Mouse (Mus musculus) midbrain, postnatal 0 days (tissue): ENCODE measurements around the gene Robo3. TPM values are rescaled to one million over a fixed set of nuclear protein-coding genes. Genes with fewer than 3 reads are reported as not detected.

Source experiments
- ATAC-seq: fragments of 200-750 bp; cut with Nextera tagmentation; 2 replicates; pipeline ENCODE4 v1.8.0; 2017; ENCODE audit warnings: moderate number of reproducible peaks, mild to moderate bottlenecking, moderate TSS enrichment, moderate library complexity; ENCODE audit not compliant: low FRiP score
- DNase-seq: peaks from one replicate; pipeline ENCODE4 v3.0.0-alpha.2; 2015; ENCODE audit warnings: low spot score
- H3K27ac ChIP-seq: fragments of 300-500 bp; sonication (generic); 2 replicates; pipeline ENCODE4 v1.5.1; 2014; ENCODE audit warnings: low read depth, mild to moderate bottlenecking, low read length, mixed read lengths
- H3K27me3 ChIP-seq: fragments of 300-500 bp; sonication (generic); 2 replicates; pipeline ENCODE4 v1.6.1; 2014; ENCODE audit warnings: low read length, control low read depth, mixed read lengths; ENCODE audit not compliant: insufficient read depth
- H3K36me3 ChIP-seq: fragments of 300-500 bp; sonication (generic); 2 replicates; pipeline ENCODE4 v1.6.1; 2014; ENCODE audit warnings: low read length, control low read depth, mixed read lengths; ENCODE audit not compliant: insufficient read depth
- H3K4me1 ChIP-seq: fragments of 300-500 bp; sonication (generic); 2 replicates; pipeline ENCODE4 v1.6.1; 2014; ENCODE audit warnings: mild to moderate bottlenecking, control low read depth, antibody characterized with exemption, low read length, mixed read lengths; ENCODE audit not compliant: insufficient read depth
- H3K4me2 ChIP-seq: fragments of 300-500 bp; sonication (generic); 2 replicates; pipeline ENCODE4 v1.6.1; 2014; ENCODE audit warnings: low read depth, mild to moderate bottlenecking, low read length, mixed read lengths; ENCODE audit not compliant: poor library complexity, severe bottlenecking
- H3K4me3 ChIP-seq: fragments of 300-500 bp; sonication (generic); 2 replicates; pipeline ENCODE4 v1.5.1; 2014; ENCODE audit warnings: low read depth, mild to moderate bottlenecking, low read length, moderate library complexity
- H3K9ac ChIP-seq: fragments of 300-500 bp; sonication (generic); replicated peaks from 2 replicates; pipeline ENCODE4 v1.6.1; 2014; ENCODE audit warnings: mild to moderate bottlenecking, low read length, moderate library complexity, mixed read lengths; ENCODE audit not compliant: poor library complexity, severe bottlenecking
- H3K9me3 ChIP-seq: fragments of 300-500 bp; sonication (generic); 2 replicates; pipeline ENCODE4 v1.6.1; 2016; ENCODE audit warnings: low read length, control low read depth
- CTCF ChIP-seq: IDR thresholded peaks from 2 replicates; pipeline ENCODE4 v1.5.1; 2016; ENCODE audit warnings: antibody characterized with exemption, mild to moderate bottlenecking
- WGBS: fragments of 180-500 bp; shearing (Covaris S2); extraction: QIAGEN DNeasy Blood & Tissue Kit; methylation state at CpG from one replicate; pipeline ENCODE4 v1.1.7; 2014; 5-methylcytosine and 5-hydroxymethylcytosine counted together
- polyA plus RNA-seq: library from polyadenylated mRNA; unstranded; fragments of >200 nt; fragmentation: Nextera tagmentation; extraction: Ambion mirVana; gene quantifications from 2 replicates; pipeline ENCODE4 v1.2.1, GENCODE M21; 2015
- total RNA-seq: library from RNA; depleted of rRNA; stranded (reverse); fragments of >200 nt; gene quantifications from 2 replicates; pipeline ENCODE4 v1.2.3, GENCODE M21; 2014

Gene Robo3
- total and polyA plus RNA-seq, 2 experiments from 2014 or later: 1.0 to 2.9 TPM

- 88% methylated on average over 7 of the region's 7 CpGs for WGBS
- Histone ChIP-seq H3K27me3 (no peaks in the 10 kb centered on the region), H3K4me2 (peak overlapping the region; percentile 12; the same call in 1 of the 2 replicates), H3K9me3 (no peaks in the 10 kb centered on the region), H3K4me1 (no peaks in the 10 kb centered on the region), H3K27ac (no peak overlapping the region), H3K36me3 (no peaks in the 10 kb centered on the region), H3K4me3 (peak overlapping the region; percentile 16; the same call in 1 of the 2 replicates), H3K9ac (no peak overlapping the region)
- DNase-seq: no peak
- no peak for TF ChIP-seq CTCF
- no peak for ATAC-seq
Observed at GRCm38 (mm10) chr9:37403011-37403410, 30.0 kb downstream of the Robo3 start.

GRCm38 (mm10) chr9:37402501-37402900, 30.5 kb downstream of the Robo3 start:
- Histone ChIP-seq H3K27me3 (no peaks in the 10 kb centered on the region), H3K27ac (no peak overlapping the region), H3K9ac (no peak overlapping the region), H3K4me1 (no peaks in the 10 kb centered on the region), H3K4me3 (peak overlapping the region; percentile 16), H3K9me3 (no peaks in the 10 kb centered on the region), H3K4me2 (peak overlapping the region; percentile 12; the same call in 1 of the 2 replicates), H3K36me3 (no peaks in the 10 kb centered on the region)
- 89% methylated on average over 7 of the region's 7 CpGs for WGBS
- no peak for ATAC-seq
- TF ChIP-seq CTCF: no peak
- no peak for DNase-seq

- Histone ChIP-seq H3K4me3 (peak within 1 kb of the TSS; percentile 16), H3K27ac (peak within 1 kb of the TSS; percentile 38; the same call in 1 of the 2 replicates), H3K4me1 (no peaks in the 10 kb centered on the region), H3K27me3 (no peaks in the 10 kb centered on the region), H3K9me3 (no peaks in the 10 kb centered on the region), H3K9ac (no peak within 1 kb of the TSS), H3K4me2 (peak within 1 kb of the TSS; percentile 12; the same call in 1 of the 2 replicates), H3K36me3 (no peaks in the 10 kb centered on the region)
- no peak for TF ChIP-seq CTCF
- no peak for ATAC-seq
- WGBS: 15% methylated on average over 7 of the region's 7 CpGs
- DNase-seq: no peak
Observed at GRCm38 (mm10) chr9:37401802-37402201, 31.2 kb downstream of the Robo3 start, which contains the start of gene Robo4. Robo4 (plus strand) TSS chr9:37401897.

GRCm38 (mm10) chr9:37400585-37400984, 32.5 kb downstream of the Robo3 start:
- no peak overlapping the region for H3K4me2 ChIP-seq

DNA sequence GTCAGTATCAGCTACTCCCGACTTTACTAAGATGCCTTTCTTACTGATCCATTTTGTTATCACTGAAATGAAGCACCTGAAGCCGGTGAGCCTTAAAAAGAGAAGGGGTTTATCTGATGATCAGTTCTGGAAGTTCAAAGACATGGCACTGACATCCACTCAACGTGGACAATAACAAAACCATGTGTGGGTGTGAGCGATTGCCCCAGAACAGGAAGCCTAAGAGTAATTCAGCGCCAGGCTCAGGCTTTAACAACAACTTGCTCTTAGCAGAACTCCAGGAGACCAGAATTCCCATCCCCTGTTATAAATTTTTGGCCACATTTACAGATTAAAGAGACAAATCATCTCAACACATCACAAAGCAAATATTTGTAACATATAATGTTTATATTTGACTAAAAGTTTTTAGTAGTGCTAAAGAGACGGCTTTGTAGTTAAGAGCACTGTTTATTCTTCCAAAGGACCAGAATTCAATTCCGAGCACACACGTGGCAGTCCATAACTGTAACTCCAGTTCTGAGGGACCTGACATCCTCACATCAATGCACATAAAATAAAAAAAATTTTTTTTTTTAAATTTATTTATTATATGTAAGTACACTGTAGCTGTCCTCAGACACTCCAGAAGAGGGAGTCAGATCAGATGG, 39.4 kb downstream of the Robo3 start:
- Histone ChIP-seq H3K9me3 (no peaks in the 10 kb centered on the region), H3K4me3 (no peak overlapping the region), H3K27me3 (no peaks in the 10 kb centered on the region), H3K9ac (no peak overlapping the region), H3K27ac (no peak overlapping the region), H3K36me3 (no peaks in the 10 kb centered on the region), H3K4me2 (no peak overlapping the region), H3K4me1 (no peaks in the 10 kb centered on the region)
- no peak for TF ChIP-seq CTCF
- 81% methylated on average over 8 of the region's 8 CpGs for WGBS
- DNase-seq (no peak), ATAC-seq (no peak)

More at GRCm38 (mm10) chr9:37400585-37400984, 32.5 kb downstream of the Robo3 start:
- H3K36me3 ChIP-seq: no peaks in the 10 kb centered on the region
- H3K9ac ChIP-seq: no peak overlapping the region
- 52% methylated on average over 2 of the region's 2 CpGs for WGBS
- no peak for TF ChIP-seq CTCF
- no peak for DNase-seq
- H3K4me3 ChIP-seq: no peak overlapping the region
- H3K4me1 ChIP-seq: no peaks in the 10 kb centered on the region
- no peak overlapping the region for H3K27ac ChIP-seq
- no peak for ATAC-seq
- no peaks in the 10 kb centered on the region for H3K27me3 ChIP-seq
- no peaks in the 10 kb centered on the region for H3K9me3 ChIP-seq

DNA sequence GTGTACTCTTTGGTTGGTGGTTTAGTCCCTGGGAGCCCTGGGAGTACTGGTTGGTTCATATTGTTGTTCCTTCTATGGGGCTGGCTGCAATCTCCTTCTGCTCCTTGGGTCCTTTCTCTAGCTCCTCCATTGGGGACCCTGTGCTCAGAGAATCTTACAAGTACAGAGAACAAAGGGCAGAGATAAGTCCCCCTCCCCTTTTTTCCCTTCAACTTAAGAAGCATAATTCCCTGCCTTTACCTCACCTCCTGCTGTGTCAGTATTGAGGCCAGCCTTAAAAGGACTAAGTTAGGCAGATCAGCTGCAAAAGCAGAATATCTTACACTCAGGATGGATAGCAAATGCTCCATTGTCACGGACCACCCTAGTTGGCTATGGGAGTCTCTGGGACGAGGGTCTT, 41.0 kb downstream of the Robo3 start:
- H3K27ac ChIP-seq: no peak overlapping the region
- H3K27me3 ChIP-seq: no peaks in the 10 kb centered on the region
- no peaks in the 10 kb centered on the region for H3K4me1 ChIP-seq
- H3K36me3 ChIP-seq: no peaks in the 10 kb centered on the region
- DNase-seq (no peak), ATAC-seq (no peak)
- no peak for TF ChIP-seq CTCF
- H3K4me3 ChIP-seq: no peak overlapping the region
- WGBS: 38% methylated on average over 2 of the region's 2 CpGs
- H3K9me3 ChIP-seq: no peaks in the 10 kb centered on the region
- no peak overlapping the region for H3K4me2 ChIP-seq
- no peak overlapping the region for H3K9ac ChIP-seq
